Mouse (Mus musculus) liver, postnatal 0 days (tissue): ENCODE measurements around the gene Mark1.

Experiments used
- CTCF ChIP-seq: sonication (generic); IDR thresholded peaks from 2 replicates; pipeline ENCODE4 v1.5.1; 2016; ENCODE audit warnings: antibody characterized with exemption, low read depth
- EP300 ChIP-seq: IDR thresholded peaks from 2 replicates; pipeline ENCODE4 v1.6.1; 2016; ENCODE audit warnings: antibody characterized with exemption, low read depth, mild to moderate bottlenecking

DNA sequence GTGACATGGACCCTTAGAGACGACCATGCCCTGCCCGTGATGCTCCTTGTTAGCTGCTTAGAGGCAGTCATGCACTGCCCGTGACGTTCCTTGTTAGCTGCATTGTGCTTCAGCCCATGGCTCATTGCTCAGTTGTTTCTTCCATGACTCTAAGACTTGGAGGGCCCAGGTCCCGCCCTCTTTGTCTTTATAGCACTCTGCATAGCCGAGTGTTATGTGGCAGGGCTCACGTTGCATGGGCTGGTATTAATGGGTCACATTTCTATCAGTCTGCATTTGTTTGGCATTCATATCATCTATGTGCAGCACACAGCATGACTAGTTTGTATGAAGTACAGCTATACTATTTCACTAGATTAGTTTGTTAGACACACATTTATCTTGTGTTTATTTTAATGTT is 95.7 kb downstream of the Mark1 start:
- TF ChIP-seq CTCF (no peak), EP300 (no peak)
